Mouse (Mus musculus) intestine, embryonic 14.5 days (tissue): ENCODE results near the gene Gm42517. TPM values are rescaled to one million over a fixed set of nuclear protein-coding genes. Genes with fewer than 3 reads are reported as not detected.

Experiments used
- ATAC-seq: fragments of 200-750 bp; cut with Nextera tagmentation; replicated peaks from 2 replicates; pipeline ENCODE4 v1.8.0; 2017; ENCODE audit warnings: low read depth, moderate number of reproducible peaks, moderate TSS enrichment, moderate library complexity; ENCODE audit not compliant: low FRiP score, low TSS enrichment
- DNase-seq: peaks from one replicate; pipeline ENCODE4 v3.0.0-alpha.2; 2018; ENCODE audit warnings: low spot score
- H3K27ac ChIP-seq: fragments of 300-500 bp; sonication (generic); 2 replicates; pipeline ENCODE4 v1.5.1; 2014; ENCODE audit warnings: low read depth, mild to moderate bottlenecking, control low read depth
- H3K27me3 ChIP-seq: fragments of 300-500 bp; sonication (generic); replicated peaks from 2 replicates; pipeline ENCODE4 v1.6.1; 2014; ENCODE audit warnings: low read length, control low read depth; ENCODE audit not compliant: control insufficient read depth, insufficient read depth
- H3K36me3 ChIP-seq: fragments of 300-500 bp; sonication (generic); 2 replicates; pipeline ENCODE4 v1.6.1; 2014; ENCODE audit warnings: low read length, control low read depth; ENCODE audit not compliant: control insufficient read depth, insufficient read depth
- H3K4me1 ChIP-seq: fragments of 300-500 bp; sonication (generic); replicated peaks from 2 replicates; pipeline ENCODE4 v1.6.1; 2014; ENCODE audit warnings: low read length, control low read depth, mixed read lengths; ENCODE audit not compliant: control insufficient read depth, insufficient read depth
- H3K4me2 ChIP-seq: fragments of 300-500 bp; sonication (generic); 2 replicates; pipeline ENCODE4 v1.6.1; 2014; ENCODE audit warnings: low read length
- H3K4me3 ChIP-seq: fragments of 300-500 bp; sonication (generic); 2 replicates; pipeline ENCODE4 v1.5.1; 2014; ENCODE audit warnings: low read depth, low read length, control low read depth, mixed read lengths
- H3K9ac ChIP-seq: fragments of 300-500 bp; sonication (generic); 2 replicates; pipeline ENCODE4 v1.6.1; 2014; ENCODE audit warnings: mild to moderate bottlenecking, low read length
- H3K9me3 ChIP-seq: fragments of 300-500 bp; sonication (generic); 2 replicates; pipeline ENCODE4 v1.6.1; 2016; ENCODE audit warnings: low read length, control low read depth; ENCODE audit not compliant: control insufficient read depth
- WGBS: fragments of 180-500 bp; shearing (Covaris S2); extraction: QIAGEN DNeasy Blood & Tissue Kit; methylation state at CpG from one replicate; pipeline ENCODE4 v1.1.7; 2014; 5-methylcytosine and 5-hydroxymethylcytosine counted together
- polyA plus RNA-seq: library from polyadenylated mRNA; unstranded; fragments of >200 nt; fragmentation: Nextera tagmentation; extraction: Ambion mirVana; gene quantifications from 2 replicates; pipeline ENCODE4 v1.2.1, GENCODE M21; 2014

Gm42517 gene
- polyA plus RNA-seq, 1 experiment from 2014 or later, result not detected

GRCm38 (mm10) chr5:108362330-108362729 lies 5.4 kb downstream of the Gm42517 start:
- Histone ChIP-seq H3K9me3 (no peaks in the 10 kb centered on the region), H3K27me3 (peaks cover 52% of the 10 kb centered on the region), H3K4me3 (no peak overlapping the region), H3K4me2 (no peak overlapping the region), H3K4me1 (0 out of 2 replicates have a peak, but pooled peaks cover 5% of the 10 kb centered on the region), H3K9ac (no peak overlapping the region), H3K27ac (no peak overlapping the region), H3K36me3 (no peaks in the 10 kb centered on the region)
- DNase-seq (no peak), ATAC-seq (no peak)
- WGBS, result 24% methylated on average over 3 of the region's 3 CpGs

GRCm38 (mm10) chr5:108360211-108360610 lies 7.5 kb downstream of the Gm42517 start:
- Histone ChIP-seq H3K4me1 (no peaks in the 10 kb centered on the region), H3K27ac (no peak overlapping the region), H3K27me3 (peaks cover 31% of the 10 kb centered on the region), H3K4me3 (no peak overlapping the region), H3K9me3 (no peaks in the 10 kb centered on the region), H3K36me3 (no peaks in the 10 kb centered on the region), H3K9ac (no peak overlapping the region), H3K4me2 (no peak overlapping the region)
- no peak for DNase-seq
- 87% methylated on average over 4 of the region's 4 CpGs for WGBS
- no peak for ATAC-seq

- ATAC-seq, result no peak
- H3K4me1 ChIP-seq, result no peaks in the 10 kb centered on the region
- no peak overlapping the region for H3K9ac ChIP-seq
- 88% methylated on average over 9 of the region's 9 CpGs for WGBS
- no peak for DNase-seq
- H3K27ac ChIP-seq, result no peak overlapping the region
- H3K27me3 ChIP-seq, result peaks cover 24% of the 10 kb centered on the region
- H3K9me3 ChIP-seq, result no peaks in the 10 kb centered on the region
- no peak overlapping the region for H3K4me3 ChIP-seq
- no peaks in the 10 kb centered on the region for H3K36me3 ChIP-seq
- H3K4me2 ChIP-seq, result no peak overlapping the region
These were observed 8.2 kb downstream of the Gm42517 start for GRCm38 (mm10) chr5:108359491-108359890.

GRCm38 (mm10) chr5:108357862-108358261 lies 9.9 kb downstream of the Gm42517 start:
- no peaks in the 10 kb centered on the region for H3K36me3 ChIP-seq
- ATAC-seq (no peak), DNase-seq (no peak)
- H3K27me3 ChIP-seq, result peaks cover 7% of the 10 kb centered on the region
- H3K27ac ChIP-seq, result no peak overlapping the region
- no peak overlapping the region for H3K4me2 ChIP-seq
- H3K9me3 ChIP-seq, result no peaks in the 10 kb centered on the region
- WGBS, result 80% methylated on average over 1 of the region's 1 CpGs
- no peak overlapping the region for H3K9ac ChIP-seq
- H3K4me3 ChIP-seq, result no peak overlapping the region
- H3K4me1 ChIP-seq, result no peaks in the 10 kb centered on the region

- Histone ChIP-seq H3K27ac (no peak overlapping the region), H3K4me2 (no peak overlapping the region), H3K9me3 (no peaks in the 10 kb centered on the region), H3K4me1 (no peaks in the 10 kb centered on the region), H3K9ac (no peak overlapping the region), H3K27me3 (no peaks in the 10 kb centered on the region), H3K4me3 (no peak overlapping the region), H3K36me3 (0 out of 2 replicates have a peak, but pooled peaks cover 3% of the 10 kb centered on the region)
- ATAC-seq (no peak), DNase-seq (no peak)
- WGBS, result 90% methylated on average over 2 of the region's 2 CpGs
These were observed 13.7 kb downstream of the Gm42517 start for GRCm38 (mm10) chr5:108354056-108354455.

- H3K27ac ChIP-seq, result no peak overlapping the region
- 95% methylated on average over 9 of the region's 9 CpGs for WGBS
- no peak for ATAC-seq
These were observed 18.1 kb downstream of the Gm42517 start for GRCm38 (mm10) chr5:108349511-108350148.

GRCm38 (mm10) chr5:108347843-108348242 lies 19.9 kb downstream of the Gm42517 start:
- no peak for ATAC-seq
- DNase-seq, result no peak
- WGBS, result 78% methylated on average over 6 of the region's 6 CpGs
- Histone ChIP-seq H3K4me1 (no peaks in the 10 kb centered on the region), H3K4me3 (no peak overlapping the region), H3K27me3 (no peaks in the 10 kb centered on the region), H3K9ac (no peak overlapping the region), H3K9me3 (no peaks in the 10 kb centered on the region), H3K36me3 (peaks cover 30% of the 10 kb centered on the region; the same call in 1 of the 2 replicates), H3K4me2 (no peak overlapping the region), H3K27ac (no peak overlapping the region)

More at GRCm38 (mm10) chr5:108349511-108350148, 18.1 kb downstream of the Gm42517 start:
- H3K9me3 ChIP-seq, result no peaks in the 10 kb centered on the region
- no peak overlapping the region for H3K4me3 ChIP-seq
- 0 out of 2 replicates have a peak, but pooled peaks cover 22% of the 10 kb centered on the region for H3K36me3 ChIP-seq
- no peaks in the 10 kb centered on the region for H3K4me1 ChIP-seq
- no peaks in the 10 kb centered on the region for H3K27me3 ChIP-seq
- no peak for DNase-seq
- no peak overlapping the region for H3K4me2 ChIP-seq
- no peak overlapping the region for H3K9ac ChIP-seq

- H3K4me3 ChIP-seq, result no peak overlapping the region
- H3K9me3 ChIP-seq, result no peaks in the 10 kb centered on the region
- H3K27me3 ChIP-seq, result no peaks in the 10 kb centered on the region
- 89% methylated on average over 10 of the region's 10 CpGs for WGBS
- H3K9ac ChIP-seq, result no peak overlapping the region
- ATAC-seq (no peak), DNase-seq (no peak)
- no peak overlapping the region for H3K4me2 ChIP-seq
- H3K4me1 ChIP-seq, result no peaks in the 10 kb centered on the region
- no peak overlapping the region for H3K27ac ChIP-seq
- H3K36me3 ChIP-seq, result peaks cover 46% of the 10 kb centered on the region; the same call in 1 of the 2 replicates
These were observed 22.2 kb downstream of the Gm42517 start for GRCm38 (mm10) chr5:108345313-108346071.
